Mouse (Mus musculus): ENCODE data around the gene Cd200r1.
"Not testable (repeated sequence)": the region's sequence is repeated elsewhere in the genome, so short reads cannot be mapped to it uniquely, and the experiment has no call there.

GRCm38 (mm10) chr16:44833189-44833588, 67.7 kb downstream of the Cd200r1 start:
- not testable (repeated sequence) for TF ChIP-seq POLR2A (IDR thresholded peaks at IDR 0.05; ENCODE audit: borderline replicate concordance, extremely low read depth, low read depth, low read length); CTCF (IDR thresholded peaks at IDR 0.05; ENCODE audit: insufficient read depth, low read length)

Data from lung, adult 2 months (tissue).